Mouse (Mus musculus) urinary bladder, postnatal 4 days (tissue): Measurements from ENCODE around the gene Polr3b.

Experiments used
- DNase-seq, 2 experiments: peaks; one replicate each; pipeline ENCODE4 v3.0.0; 2021 to 2022; ENCODE audit warnings: low spot score in 2 of 2

Polr3b gene

DNA sequence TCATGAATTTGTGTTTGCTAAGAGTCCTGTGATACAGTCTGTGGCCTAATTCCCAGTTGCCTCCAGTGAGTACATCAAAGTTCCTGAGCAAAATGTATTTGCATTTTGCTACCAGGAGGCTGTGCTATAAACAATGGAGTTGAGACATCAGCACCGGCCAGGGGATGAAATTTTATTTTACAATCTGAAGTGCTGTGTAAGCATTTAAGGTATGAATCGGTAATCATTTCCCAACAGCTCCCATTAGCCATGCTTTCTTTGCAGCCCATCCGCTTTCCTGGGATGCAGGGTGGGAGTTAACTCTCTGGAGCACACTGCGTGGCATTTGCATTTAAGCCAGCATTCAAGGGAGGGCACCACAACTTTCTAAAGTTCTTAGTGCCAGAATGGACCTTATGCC is 88.1 kb downstream of the Polr3b start:
- DNase-seq, result no peak

- no peak for DNase-seq
Observed at GRCm38 (mm10) chr10:84710827-84711226, 88.7 kb downstream of the Polr3b start.

DNA sequence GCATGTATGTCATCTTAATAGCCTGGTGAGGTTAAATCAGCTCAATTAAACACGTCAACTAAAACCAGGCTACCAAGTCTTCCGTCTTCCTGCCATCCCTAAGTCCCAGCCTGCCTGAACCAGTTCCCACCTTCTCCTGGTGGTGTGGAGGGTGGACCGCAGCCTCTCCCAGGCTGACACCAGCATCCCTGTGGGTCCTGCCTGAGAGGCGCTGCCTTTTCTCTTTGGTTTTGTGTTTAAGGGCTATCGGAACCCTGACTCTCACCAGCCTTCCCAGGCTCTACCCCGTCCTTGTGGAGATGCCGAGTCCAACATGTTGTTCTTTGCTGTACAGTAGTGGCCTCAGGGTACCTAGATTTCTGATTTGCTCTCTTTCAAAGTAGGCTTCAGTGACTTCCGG is 89.4 kb downstream of the Polr3b start:
- no peak for DNase-seq

- no peak for DNase-seq
Observed at GRCm38 (mm10) chr10:84711940-84712339, 89.8 kb downstream of the Polr3b start.

DNA sequence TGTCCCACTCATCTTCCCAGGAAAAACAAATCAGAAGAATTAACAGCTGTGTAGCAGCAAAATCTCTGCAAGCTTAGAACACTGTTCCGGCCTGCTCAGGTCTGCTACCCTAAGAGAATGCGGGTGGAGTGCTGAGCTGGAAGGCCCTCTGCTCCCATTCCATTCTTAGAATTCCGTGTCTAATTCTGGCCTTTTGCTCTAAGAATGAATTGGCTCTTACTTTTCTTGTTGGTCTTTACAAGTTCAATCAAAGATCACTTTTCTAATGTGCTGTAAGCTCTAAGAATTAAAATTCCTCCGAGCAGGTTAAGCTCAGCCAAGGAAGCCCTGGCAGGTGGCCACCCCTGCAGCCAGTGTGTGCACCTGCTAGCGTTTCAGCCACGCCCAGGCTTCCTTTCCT is 90.4 kb downstream of the Polr3b start:
- no peak for DNase-seq

DNA sequence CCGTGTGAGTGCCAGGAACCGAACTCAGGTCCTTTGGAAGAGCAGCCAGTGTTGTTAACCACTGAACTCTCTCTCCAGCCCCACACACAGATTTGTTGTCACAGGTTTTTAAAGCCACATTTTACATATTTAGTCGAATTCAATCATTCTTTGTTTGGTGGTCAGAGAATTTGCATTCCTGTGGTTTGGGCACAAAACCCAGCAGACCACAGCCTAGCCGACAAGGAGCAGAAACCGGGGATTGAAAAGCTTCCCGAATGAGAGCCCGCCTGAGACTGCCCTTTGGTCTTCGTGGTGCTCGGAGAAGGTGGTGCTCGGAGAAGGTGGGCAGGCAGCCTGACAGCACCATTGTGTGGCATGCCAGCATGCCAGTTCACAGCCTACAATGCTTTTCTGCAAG is 91.0 kb downstream of the Polr3b start:
- no peak for DNase-seq

DNA sequence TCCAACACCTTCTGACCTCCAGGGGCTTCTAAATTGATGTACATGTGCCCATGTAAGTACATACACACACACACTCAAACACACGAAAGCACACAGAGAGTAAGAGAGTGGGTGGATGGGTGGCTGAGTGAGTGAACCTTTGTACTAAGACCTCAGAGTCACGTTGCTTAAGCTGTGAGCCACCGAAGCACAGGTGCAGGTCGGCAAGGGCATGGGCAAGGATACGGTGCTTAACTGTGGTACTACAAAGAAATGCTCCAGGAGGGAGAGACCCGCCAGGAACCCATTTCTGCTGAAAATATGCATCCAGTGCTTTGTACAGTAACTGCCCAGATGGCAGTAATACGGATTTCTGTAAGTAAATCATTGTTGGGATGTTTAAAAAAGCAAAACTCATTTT is 93.5 kb downstream of the Polr3b start:
- no peak for DNase-seq

- DNase-seq, result no peak
Observed at GRCm38 (mm10) chr10:84716581-84716980, 94.5 kb downstream of the Polr3b start.

DNA sequence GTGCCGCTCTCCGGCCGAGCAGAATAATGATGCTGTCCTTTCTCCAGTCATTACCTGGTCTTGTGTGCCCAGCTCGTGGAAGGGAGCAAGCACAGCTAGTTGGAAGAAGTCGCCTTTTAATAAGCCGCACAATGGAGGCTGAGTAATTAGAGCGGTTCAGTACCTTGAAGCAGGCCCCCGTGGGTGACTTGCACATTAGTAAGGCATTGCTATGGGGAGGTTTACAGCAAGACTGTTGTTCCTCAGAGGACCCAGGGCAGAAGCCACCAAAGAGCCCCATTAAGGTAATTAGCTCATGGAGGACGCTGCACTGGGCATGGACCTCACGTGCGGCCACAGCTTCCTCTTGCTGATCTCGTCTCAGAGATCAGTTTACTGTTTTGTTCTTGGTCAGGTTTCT is 100.6 kb downstream of the Polr3b start:
- no peak for DNase-seq

DNA sequence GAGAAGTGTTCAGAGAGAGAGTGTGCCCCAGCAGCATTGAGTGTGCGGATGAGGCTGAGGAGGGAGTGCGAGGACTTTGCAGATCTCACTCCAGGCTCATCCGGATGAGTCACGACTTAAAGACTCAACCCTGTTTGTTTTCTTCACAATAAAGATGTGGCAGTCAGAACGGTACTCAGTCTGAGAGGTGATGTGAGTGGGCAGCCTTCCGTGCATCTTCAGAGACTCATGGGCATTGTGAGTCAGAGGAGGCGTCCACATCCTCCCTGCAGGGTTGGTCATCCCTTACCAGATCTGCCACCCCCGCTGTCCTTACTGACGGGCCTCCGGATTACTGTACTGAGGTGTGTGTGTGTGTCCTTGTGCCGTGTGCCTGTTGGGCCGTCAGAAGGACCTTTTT is 104.9 kb downstream of the Polr3b start:
- no peak for DNase-seq

DNA sequence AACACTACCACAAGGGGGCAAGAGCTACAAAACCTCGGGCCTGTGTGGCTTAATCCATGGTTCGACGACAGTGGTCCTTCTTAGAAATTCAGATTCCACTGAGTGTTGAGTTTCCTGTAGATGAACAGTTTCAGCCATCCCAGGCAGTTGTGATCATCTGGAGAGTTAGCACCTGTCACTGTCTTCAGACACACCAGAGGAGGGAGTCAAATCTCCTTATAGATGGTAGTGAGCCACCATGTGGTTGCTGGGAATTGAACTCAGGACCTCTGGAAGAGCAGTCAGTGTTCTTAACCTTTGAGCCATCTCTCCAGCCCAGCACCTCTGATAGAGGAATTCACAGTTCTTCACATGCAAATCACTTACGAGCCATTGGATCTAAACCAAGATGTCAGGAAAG is 105.7 kb downstream of the Polr3b start:
- DNase-seq, result no peak

DNA sequence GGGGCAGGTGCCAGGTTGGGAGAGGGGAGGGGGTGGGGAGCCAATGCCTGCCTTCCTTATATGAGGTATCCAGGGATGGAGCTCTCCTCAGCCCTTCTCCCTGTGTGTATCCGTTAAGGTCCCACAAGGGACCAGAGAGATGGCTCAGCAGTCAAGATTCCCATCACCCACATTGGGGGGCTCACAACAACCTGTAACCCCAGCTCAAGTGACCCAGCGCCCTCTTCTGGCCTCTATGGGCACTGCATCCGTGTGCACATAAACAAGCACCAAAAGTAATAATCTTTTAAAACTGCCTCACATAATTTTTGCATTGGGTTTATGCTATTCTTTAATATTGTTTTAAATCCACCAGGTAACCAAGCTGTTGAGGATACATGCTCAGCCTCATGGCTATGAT is 108.0 kb downstream of the Polr3b start:
- DNase-seq, result no peak

DNA sequence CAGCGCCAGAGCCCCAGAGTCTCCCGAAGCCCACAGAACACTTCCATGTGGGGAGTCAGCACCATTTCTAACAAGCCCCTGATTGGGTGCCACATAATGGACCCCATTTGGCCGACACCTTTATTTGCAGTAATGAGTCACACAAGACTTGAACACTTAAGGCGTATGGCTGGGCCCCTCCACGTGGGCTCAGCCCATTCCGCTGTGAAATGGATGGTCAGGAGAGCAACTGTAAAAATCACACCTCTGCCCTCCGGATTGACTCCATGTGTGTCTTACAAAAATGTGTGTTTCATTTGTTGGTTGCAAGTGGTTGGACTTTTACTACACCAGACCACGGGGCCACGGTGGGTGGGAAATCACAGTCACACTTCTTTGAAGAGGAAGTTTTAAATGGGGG is 108.9 kb downstream of the Polr3b start:
- DNase-seq, result no peak

- no peak for DNase-seq
Observed at GRCm38 (mm10) chr10:84733511-84733910, 111.4 kb downstream of the Polr3b start.

DNA sequence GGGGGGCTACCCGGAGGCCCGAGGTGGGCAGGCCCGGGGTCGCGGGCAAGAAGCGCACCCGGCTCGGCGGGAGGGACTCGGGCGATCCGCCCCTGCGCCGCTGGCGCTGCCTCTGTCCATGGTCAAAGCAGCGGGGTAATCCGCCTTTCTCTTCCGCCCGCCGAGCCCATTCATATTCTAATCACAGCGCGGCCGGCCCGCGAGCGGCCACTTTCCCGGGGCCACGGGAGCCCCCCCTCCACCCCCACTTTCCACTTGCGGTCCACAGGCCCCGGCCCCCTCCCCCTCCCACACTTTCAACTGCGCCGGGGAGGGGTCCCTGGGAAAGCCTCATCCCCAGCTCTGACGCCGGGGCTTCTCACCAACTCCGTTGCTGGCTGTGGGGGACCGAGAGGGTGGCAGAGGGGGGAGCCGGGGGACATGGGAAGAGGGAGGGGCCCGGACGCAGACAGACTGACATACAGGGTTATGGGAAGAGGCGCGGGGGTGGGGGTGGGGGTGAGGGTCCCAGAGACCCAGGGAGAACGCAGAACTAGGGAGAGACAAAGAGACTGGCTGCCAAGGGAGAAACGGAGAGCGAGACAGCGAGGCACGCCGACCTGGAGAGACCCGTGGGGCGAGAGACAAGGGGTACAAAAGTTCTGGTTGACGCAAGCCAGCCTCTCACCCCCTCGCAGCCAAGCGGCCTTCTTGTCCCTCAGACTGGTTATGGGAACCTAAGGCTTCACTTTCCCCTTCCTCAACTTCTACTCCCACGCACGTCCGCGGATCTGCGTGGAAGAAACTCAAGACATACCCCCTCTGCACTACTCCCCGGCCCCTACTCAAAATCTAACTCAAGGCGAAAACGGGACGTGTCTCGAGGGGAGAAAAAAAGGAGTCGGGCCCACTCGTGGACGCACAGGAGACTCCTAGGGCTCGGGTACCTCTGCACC is 133.0 kb downstream of the Polr3b start:
- DNase-seq, result no peak

DNA sequence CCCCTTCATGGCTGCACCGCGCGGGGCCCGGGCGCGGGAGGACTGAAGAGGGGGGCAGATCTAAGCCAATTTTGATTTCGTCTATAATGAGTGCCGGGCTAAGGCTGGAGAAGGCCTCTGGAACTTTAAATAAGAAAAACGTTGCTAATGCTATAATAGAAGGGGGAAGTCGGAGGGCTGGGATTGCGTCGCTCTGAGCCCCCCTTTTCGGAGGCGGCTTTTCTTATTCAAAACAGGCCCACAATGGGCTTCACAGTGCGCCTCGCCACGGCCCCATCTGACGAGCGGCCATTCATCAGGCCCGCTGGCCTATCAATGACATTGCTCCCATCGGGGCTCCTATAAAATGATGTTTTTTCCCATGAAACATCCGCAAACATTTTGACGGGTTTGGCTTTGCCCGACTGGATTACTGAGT is 133.7 kb downstream of the Polr3b start, which contains the start of gene Rfx4:
Gene Rfx4, plus strand, starts transcription at position 277 of the 418 bp plus-strand sequence.
- no peak for DNase-seq

DNA sequence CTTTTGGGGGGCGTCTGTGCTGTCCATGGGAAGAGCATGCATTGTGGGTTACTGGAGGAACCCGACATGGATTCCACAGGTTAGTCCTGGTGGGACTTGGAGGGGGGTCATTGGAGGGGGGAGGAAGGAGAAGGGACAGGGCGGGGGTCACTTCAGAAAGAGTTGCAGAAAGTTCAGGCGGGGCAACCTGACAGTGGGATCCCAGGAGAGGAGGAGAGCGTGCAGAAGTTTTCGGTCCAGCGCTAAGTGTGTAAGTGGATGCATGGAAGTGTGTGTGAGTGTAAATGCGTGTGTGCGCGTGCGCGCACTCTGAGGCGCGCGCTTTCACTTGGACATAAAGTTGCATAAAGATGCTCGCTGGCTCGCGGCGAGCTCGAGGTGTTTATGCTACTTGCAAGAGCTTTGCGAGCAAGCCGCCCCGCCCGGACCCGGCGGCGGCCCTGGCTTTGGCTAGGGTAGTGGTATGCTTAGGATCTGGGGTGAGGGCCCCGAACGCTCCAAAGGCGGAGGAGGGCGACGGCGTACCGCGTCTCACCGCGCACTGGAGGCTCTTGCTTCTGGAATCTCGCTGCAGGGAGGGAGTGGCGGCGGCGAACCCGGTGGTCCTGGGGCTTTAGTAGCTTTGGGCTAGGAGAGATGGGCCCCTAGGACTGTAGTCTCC is 134.5 kb downstream of the Polr3b start:
- no peak for DNase-seq

GRCm38 (mm10) chr10:84757426-84758199 is 135.5 kb downstream of the Polr3b start:
- DNase-seq, result no peak

DNA sequence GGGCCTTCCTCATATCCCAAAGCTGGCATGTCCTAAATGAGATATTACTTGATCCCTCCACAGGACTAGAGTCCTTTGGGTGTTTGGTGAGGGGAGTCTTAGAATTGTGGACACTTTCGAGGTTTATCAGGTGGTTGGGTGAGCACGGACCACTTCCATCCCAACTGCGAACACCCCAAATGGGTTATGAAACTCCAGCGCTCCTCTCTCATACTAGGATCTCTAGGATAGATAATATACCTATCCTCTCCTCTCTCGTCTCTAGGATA is 136.0 kb downstream of the Polr3b start:
- DNase-seq, result no peak

DNA sequence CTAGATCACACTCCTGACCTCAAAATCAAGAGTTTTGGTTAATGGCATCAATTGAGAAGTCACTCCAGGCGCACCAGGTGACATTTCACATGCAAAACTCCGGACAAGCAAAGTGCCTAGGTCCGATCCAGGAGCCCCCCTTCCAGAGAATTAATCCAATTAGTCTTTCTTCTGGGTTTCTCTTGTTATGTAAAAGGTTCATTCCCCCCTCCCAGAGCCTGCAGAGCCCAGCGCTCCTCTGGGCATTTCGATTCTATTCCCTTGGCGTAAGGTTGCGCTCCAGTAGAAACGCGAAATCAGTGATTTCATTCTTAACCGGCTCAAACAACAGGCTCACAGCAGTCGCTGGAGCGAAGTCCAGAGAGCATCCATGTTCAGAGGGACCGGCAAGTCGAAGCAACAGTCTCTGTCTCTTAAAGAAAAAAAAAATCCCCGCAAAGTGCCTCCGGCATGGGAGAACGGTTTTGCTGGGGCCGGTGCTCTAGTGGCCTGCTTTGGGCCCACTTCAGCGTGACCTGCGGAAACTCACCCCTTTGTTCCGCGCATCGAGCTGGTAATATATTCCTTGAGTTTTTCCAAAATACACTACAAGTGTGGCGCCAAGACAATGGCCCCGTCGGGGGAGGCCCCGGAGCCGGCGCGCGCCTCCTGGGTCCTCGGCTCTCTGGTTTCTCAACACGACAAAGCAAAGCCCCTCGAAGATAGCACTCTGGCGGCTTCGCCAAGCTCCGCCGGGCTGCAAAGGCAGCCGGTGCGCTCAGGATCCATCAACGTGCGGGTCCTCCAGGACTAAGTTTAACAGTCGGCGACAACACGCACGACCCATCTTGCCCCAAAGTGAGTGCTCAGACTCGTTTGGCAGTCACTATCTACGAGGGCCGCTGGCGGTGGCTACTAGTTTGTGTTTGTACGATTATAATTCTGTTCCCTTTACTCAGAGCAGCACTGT is 136.7 kb downstream of the Polr3b start:
- no peak for DNase-seq

DNA sequence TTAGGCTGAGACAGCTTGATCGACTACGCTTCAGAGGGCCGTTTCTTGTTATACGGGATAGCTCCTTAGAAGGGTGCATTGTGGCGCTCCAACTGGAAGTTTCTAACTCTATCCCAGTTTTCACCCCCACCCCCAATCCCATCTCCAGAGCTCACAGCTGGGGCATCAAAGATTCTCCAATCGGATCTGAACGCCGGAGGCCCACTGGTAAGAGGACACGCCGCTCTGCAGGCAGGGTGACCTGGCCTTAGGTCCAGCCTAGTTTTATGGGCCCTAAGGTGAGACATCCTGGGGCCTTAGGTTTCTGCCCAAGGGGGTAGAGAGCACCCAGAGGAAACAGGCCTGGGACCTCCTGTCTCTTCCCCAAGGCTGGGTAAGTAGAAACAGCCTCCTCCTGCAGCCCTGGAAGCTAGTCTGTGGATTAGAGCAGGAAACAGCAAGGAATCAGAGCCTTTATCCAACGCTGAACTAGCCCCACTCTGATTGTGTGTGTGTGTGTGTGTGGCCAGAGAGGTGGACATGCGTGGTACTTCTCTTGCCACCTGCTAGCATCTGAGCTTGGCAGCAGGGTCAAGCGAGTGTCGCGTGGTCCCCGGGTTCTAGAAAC is 137.5 kb downstream of the Polr3b start:
- DNase-seq, result no peak
